Mouse (Mus musculus) limb, embryonic 12.5 days (tissue): ENCODE measurements around the gene Vsnl1. TPM values are rescaled to one million over a fixed set of nuclear protein-coding genes. Genes with fewer than 3 reads are reported as not detected.

ENCODE experiments used
- ATAC-seq: fragments of 200-750 bp; cut with Nextera tagmentation; 2 replicates; pipeline ENCODE4 v1.8.0; 2017; ENCODE audit warnings: low read depth, moderate TSS enrichment; ENCODE audit not compliant: insufficient number of reproducible peaks, insufficient read depth, low FRiP score, low TSS enrichment
- H3K27ac ChIP-seq: fragments of 300-500 bp; sonication (generic); 2 replicates; pipeline ENCODE4 v1.5.1; 2016; ENCODE audit warnings: mild to moderate bottlenecking, moderate library complexity
- H3K27me3 ChIP-seq: fragments of 300-500 bp; sonication (generic); 2 replicates; pipeline ENCODE4 v1.6.1; 2016; ENCODE audit warnings: mild to moderate bottlenecking, moderate library complexity
- H3K36me3 ChIP-seq: fragments of 300-500 bp; sonication (generic); 2 replicates; pipeline ENCODE4 v1.6.1; 2016; ENCODE audit warnings: mild to moderate bottlenecking, moderate library complexity
- H3K4me1 ChIP-seq: fragments of 300-500 bp; sonication (generic); replicated peaks from 2 replicates; pipeline ENCODE4 v1.6.1; 2016
- H3K4me2 ChIP-seq: fragments of 300-500 bp; sonication (generic); 2 replicates; pipeline ENCODE4 v1.6.1; 2016; ENCODE audit warnings: mild to moderate bottlenecking, moderate library complexity
- H3K4me3 ChIP-seq: fragments of 300-500 bp; sonication (generic); replicated peaks from 2 replicates; pipeline ENCODE4 v1.5.1; 2016; ENCODE audit warnings: mild to moderate bottlenecking
- H3K9ac ChIP-seq: fragments of 300-500 bp; sonication (generic); replicated peaks from 2 replicates; pipeline ENCODE4 v1.6.1; 2016; ENCODE audit warnings: mild to moderate bottlenecking, moderate library complexity
- H3K9me3 ChIP-seq: fragments of 300-500 bp; sonication (generic); 2 replicates; pipeline ENCODE4 v1.6.1; 2016; ENCODE audit warnings: mild to moderate bottlenecking, moderate library complexity
- WGBS: fragments of 180-500 bp; shearing (Covaris S2); methylation state at CpG from one replicate; pipeline ENCODE4 v1.1.7; 2016; 5-methylcytosine and 5-hydroxymethylcytosine counted together
- polyA plus RNA-seq: library from polyadenylated mRNA; unstranded; fragments of >200 nt; fragmentation: Nextera tagmentation; extraction: Ambion mirVana; gene quantifications from 2 replicates; pipeline ENCODE4 v1.2.1, GENCODE M21; 2016

The Vsnl1 gene
- polyA plus RNA-seq, result 0.53 and 1.0 TPM in 2 replicates

DNA sequence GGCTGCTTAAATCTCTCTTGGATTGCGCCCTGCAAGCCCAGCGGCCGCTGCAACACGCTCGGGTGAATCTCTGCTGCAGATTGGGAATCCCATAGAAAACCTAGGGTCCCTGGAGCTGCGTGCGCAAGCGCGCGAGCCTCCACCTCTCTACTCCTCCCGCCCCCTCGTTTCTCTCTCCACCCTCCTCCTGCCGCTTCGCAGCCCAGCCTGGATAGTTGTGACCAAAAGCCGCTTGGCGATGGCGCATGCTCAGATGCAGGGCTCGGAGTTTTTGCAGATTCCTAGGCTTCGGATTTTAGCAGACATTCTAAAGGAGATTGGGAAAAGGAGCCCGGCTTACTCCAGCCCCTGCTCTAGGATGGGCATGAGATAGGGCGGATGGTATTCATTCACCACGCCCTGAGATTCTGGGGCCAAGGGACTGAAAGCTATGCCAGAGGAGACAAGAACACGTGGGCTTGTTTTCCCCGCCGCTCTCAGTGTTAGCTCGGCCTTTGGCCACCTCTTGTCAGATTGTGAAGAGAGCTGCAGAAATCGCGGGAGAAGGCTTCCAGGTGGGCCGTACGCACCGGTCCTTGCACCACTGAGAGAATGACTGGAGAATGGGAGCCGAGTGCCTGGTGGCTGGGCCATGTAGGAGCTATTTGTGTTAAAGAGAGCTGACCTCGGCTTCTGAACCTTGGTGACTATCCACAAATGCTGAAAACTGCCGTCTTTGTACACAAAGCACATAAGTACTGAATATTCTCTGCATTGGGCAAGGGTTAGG is at the start of gene Vsnl1:
Gene Vsnl1 (minus strand): TSS at position 117 of the 769 bp plus-strand sequence.
- Histone ChIP-seq H3K27me3 (peaks cover 43% of the 10 kb centered on the region), H3K36me3 (no peaks in the 10 kb centered on the region), H3K4me3 (peak within 1 kb of the TSS; percentile 43), H3K4me2 (peak within 1 kb of the TSS; percentile 71), H3K27ac (no peak within 1 kb of the TSS), H3K9ac (peak within 1 kb of the TSS; percentile 37; the same call in 1 of the 2 replicates), H3K9me3 (no peaks in the 10 kb centered on the region), H3K4me1 (peaks cover 8% of the 10 kb centered on the region; the same call in 1 of the 2 replicates)
- ATAC-seq, result peak; percentile 88
- 4% methylated on average over 34 of the region's 34 CpGs for WGBS

DNA sequence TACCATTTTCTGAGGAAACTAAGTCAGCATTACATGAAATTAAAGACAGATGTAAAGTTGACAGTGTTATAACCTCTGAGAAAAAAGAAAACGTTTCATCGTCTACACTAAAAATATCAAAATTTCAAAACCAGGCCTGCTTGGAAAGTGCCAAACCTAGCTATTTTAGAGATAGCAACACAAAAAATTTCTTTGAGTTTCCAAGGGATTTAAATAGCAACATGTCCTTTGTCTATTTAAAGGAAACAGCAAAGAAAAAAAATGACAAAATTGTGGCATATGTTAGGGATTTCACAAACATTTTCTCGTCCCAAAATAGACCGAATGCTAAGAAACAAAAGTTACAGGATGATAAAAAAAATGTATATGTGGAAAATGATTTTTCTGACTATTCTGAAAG is 20.2 kb upstream of the Vsnl1 start:
- no peak overlapping the region for H3K27ac ChIP-seq
- H3K27me3 ChIP-seq, result peaks cover 12% of the 10 kb centered on the region
- peak overlapping the region; percentile 83 for H3K4me2 ChIP-seq
- H3K4me1 ChIP-seq, result no peaks in the 10 kb centered on the region
- no peak for ATAC-seq
- H3K36me3 ChIP-seq, result no peaks in the 10 kb centered on the region
- 75% methylated on average over 4 of the region's 4 CpGs for WGBS
- peak overlapping the region; percentile 62 for H3K4me3 ChIP-seq
- H3K9ac ChIP-seq, result no peak overlapping the region
- H3K9me3 ChIP-seq, result no peaks in the 10 kb centered on the region

DNA sequence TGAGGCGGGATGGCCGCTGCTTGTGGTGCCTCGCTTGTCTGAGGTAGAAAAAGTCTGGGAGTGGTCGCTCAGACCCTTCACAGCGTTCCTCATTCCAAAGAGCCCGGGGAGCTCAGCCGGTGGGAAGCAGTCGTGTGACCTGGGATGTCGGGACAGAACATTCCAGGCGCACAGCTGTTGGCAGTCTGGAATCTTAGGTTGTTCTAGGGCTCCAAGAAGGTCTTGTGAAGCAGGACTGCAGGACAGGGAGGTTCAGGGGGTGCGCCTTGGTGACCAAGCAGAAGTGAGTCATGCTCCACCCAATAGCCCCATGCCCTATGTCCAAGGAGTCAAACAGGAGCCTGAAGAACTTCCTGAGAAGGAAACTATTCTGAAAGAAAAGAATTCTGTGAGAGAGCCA is 19.8 kb upstream of the Vsnl1 start:
- H3K9ac ChIP-seq, result peak overlapping the region; percentile 64
- H3K27ac ChIP-seq, result no peak overlapping the region
- ATAC-seq, result peak; percentile 73; the same call in 1 of the 2 replicates
- H3K4me1 ChIP-seq, result no peaks in the 10 kb centered on the region
- peak overlapping the region; percentile 83 for H3K4me2 ChIP-seq
- H3K9me3 ChIP-seq, result no peaks in the 10 kb centered on the region
- no peaks in the 10 kb centered on the region for H3K36me3 ChIP-seq
- peaks cover 12% of the 10 kb centered on the region for H3K27me3 ChIP-seq
- H3K4me3 ChIP-seq, result peak overlapping the region; percentile 62
- 5% methylated on average over 11 of the region's 11 CpGs for WGBS

DNA sequence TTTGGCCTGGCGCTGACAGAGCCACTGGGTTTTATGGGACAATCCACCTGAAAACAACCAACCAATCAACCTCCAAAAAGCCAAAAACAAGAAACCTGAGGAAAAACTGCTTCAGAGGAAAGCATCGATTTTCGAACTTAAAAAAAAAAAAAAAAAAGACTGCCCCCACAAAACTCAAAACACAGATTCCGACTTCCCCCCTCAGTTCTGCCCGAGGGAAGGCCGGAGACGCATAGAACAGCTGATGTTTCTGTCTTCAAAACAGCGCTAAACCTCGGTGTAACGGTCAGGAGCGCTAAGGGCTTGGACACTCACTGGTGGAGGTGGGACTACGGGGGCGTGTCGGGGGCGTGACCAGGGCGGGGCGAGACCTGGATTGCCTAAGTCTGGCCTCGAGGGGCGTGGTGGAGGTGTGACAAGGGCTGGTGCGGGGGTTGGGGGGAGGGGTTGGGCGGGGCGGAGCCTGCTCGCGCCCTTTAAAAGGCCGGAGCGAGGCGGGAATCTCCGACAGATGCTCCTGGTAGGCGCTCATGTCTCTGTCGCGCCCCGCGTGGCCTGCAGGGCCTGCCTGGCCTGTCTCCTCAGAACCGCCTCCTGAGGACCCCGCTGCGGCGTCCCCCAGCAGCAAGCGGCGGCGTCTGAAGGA is 19.3 kb upstream of the Vsnl1 start, which contains the start of gene Rad51ap2:
Gene Rad51ap2 (plus strand): TSS at position 531 of the 646 bp plus-strand sequence.
- peaks cover 12% of the 10 kb centered on the region for H3K27me3 ChIP-seq
- peak within 1 kb of the TSS; percentile 64 for H3K9ac ChIP-seq
- no peak within 1 kb of the TSS for H3K27ac ChIP-seq
- peak within 1 kb of the TSS; percentile 62 for H3K4me3 ChIP-seq
- no peaks in the 10 kb centered on the region for H3K4me1 ChIP-seq
- peak; percentile 100 for ATAC-seq
- under 1% methylated on average over 40 of the region's 40 CpGs for WGBS
- H3K9me3 ChIP-seq, result no peaks in the 10 kb centered on the region
- H3K36me3 ChIP-seq, result no peaks in the 10 kb centered on the region
- H3K4me2 ChIP-seq, result peak within 1 kb of the TSS; percentile 83

DNA sequence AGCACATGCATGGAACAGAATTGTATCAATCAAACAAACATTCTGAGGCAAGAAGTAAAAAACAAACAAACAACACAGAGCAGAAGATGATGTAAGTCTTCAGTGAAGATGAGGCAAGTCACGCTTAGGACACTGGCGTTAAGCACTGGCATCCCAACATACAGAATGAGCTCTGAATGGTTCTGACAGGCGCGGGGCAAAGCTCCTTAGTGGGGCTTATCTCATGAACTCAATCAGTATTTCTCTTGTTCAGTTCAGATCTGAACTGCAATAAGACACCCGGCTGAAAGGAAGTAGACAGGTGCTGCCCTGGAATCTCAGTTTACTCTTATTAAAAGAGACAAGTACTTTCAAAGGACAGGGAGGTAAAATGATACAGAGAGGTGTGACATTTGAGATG is 17.7 kb upstream of the Vsnl1 start:
- Histone ChIP-seq H3K27ac (no peak overlapping the region), H3K27me3 (peaks cover 12% of the 10 kb centered on the region), H3K36me3 (no peaks in the 10 kb centered on the region), H3K9me3 (no peaks in the 10 kb centered on the region), H3K4me2 (no peak overlapping the region), H3K4me3 (no peak overlapping the region), H3K4me1 (no peaks in the 10 kb centered on the region), H3K9ac (no peak overlapping the region)
- 73% methylated on average over 5 of the region's 5 CpGs for WGBS
- no peak for ATAC-seq

DNA sequence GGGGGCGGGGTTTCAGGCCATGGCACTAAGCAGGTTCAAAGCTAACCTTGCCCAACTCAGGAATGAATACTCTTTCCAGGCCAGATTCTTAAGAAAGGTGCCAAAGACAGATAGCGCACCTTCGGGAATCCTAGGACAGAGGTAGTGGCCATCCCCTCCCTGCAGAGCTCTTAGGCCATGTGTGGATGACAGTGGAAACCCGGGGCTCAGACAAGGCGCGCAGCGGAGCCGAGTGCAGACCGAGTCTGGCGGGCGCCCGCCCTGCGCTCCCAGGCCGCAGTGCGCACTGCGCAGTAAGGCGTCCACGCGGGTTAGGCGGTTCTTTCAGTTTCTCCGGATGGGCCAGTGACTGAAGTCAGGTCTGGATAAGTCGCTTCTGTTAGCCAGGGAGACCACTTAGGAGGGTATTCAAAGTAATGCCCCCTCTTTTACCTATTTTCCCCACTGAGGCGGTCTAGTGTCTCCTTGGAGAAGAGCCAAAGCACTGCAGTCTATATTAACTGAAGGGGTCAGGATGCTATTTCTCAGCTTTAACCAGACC is 1.6 kb upstream of the Vsnl1 start:
- Histone ChIP-seq H3K9me3 (no peaks in the 10 kb centered on the region), H3K4me1 (peaks cover 8% of the 10 kb centered on the region; the same call in 1 of the 2 replicates), H3K27me3 (peaks cover 43% of the 10 kb centered on the region), H3K36me3 (no peaks in the 10 kb centered on the region), H3K4me3 (peak overlapping the region; percentile 43), H3K4me2 (peak overlapping the region; percentile 71), H3K9ac (no peak overlapping the region), H3K27ac (no peak overlapping the region)
- 24% methylated on average over 23 of the region's 23 CpGs for WGBS
- ATAC-seq, result 0 out of 2 replicates have a peak, but pooled peaks have one; percentile 10

DNA sequence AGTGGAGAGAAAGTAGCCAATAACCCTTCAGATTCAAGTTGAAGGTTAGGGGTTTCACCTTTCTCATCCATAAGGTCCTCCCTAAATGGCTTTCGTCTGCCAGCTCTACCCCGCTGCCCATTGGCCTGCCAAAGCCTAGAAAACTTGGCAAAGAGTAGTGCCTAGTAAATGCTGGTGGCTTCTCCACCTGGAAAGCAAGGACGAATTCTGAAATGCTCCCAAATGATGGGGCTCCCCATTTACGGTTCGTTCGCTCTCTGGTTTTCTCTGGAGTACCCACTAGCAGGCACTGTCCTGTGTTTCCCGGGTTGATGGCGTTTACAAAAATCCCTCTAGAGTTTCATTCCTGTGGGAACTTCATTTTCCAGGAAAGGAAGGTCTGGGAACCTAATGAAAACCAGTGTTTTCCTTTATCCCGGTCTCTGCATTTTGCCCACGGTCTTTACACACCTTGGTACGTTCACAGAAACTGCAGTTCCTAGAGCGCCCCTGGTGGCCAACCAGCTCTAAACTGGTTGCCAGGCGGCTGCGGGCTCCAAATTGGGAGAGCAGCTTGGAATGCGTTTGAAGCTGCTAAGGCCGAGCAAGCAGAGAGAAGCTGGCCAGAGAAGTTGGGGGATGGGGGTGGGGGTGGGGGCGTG is 973 bp upstream of the Vsnl1 start:
- Histone ChIP-seq H3K4me2 (peak overlapping the region; percentile 71), H3K9ac (no peak overlapping the region), H3K36me3 (no peaks in the 10 kb centered on the region), H3K4me3 (peak overlapping the region; percentile 43), H3K27me3 (peaks cover 43% of the 10 kb centered on the region), H3K4me1 (peaks cover 8% of the 10 kb centered on the region; the same call in 1 of the 2 replicates), H3K9me3 (no peaks in the 10 kb centered on the region), H3K27ac (no peak overlapping the region)
- WGBS, result 18% methylated on average over 17 of the region's 17 CpGs
- peak; percentile 63; the same call in 1 of the 2 replicates for ATAC-seq

DNA sequence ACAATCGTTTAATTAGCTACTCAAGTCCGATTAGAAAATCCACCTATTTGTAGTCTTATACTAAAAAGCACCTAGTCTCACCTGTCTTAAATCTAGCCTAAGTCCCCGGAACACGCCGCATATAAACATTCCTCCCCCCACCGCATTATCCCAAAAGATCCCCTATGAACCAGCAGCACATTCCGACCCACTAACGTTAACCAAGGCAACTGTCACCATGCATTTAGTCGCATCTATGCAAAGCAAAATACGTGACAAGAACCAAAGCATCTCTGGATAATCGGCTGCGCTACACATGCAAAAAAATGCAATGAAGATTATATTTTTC is 426 bp downstream of the Vsnl1 start:
- Histone ChIP-seq H3K4me2 (peak overlapping the region; percentile 71), H3K4me1 (peaks cover 8% of the 10 kb centered on the region; the same call in 1 of the 2 replicates), H3K9ac (peak overlapping the region; percentile 37; the same call in 1 of the 2 replicates), H3K27ac (no peak overlapping the region), H3K36me3 (no peaks in the 10 kb centered on the region), H3K27me3 (peaks cover 43% of the 10 kb centered on the region), H3K9me3 (no peaks in the 10 kb centered on the region), H3K4me3 (peak overlapping the region; percentile 43)
- 6% methylated on average over 12 of the region's 12 CpGs for WGBS
- ATAC-seq, result no peak

DNA sequence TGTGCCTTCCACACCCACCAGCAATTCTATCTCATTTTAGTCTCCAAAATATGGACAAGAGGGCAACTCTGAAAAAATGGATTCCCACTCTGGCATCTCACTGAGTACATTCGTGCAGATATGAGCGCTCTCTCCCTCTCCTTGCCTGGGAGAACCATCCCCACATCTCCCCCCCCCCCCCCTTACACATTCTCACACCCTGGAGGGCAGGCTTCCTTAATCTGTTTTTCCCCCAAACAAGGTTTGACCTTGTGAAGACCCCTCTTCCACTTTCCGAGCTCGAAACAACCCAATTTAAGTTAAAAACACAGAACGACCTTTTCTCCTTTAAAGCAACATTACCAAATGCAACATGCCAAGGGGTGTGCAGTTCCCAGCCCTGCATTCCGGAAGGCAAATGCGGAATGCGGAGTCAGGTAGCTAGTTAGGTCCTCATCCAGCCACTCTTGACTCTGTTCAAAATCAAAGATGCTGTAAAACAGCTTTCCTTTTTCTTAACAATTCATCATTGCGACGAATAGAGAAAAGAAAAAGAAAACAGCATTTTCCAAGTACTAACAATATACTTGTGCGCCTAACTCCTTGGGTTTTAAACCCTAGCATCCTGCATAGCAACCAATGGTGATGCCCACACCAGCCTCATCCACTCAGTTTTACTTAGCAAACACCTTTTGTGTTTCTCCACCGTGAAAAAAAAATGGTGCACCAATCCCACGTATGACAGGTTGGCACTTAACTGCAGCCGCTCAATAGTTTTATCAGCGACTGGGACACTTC is 979 bp downstream of the Vsnl1 start:
- WGBS, result 12% methylated on average over 15 of the region's 15 CpGs
- ATAC-seq, result no peak
- H3K36me3 ChIP-seq, result no peaks in the 10 kb centered on the region
- H3K27me3 ChIP-seq, result peaks cover 43% of the 10 kb centered on the region
- H3K9ac ChIP-seq, result no peak overlapping the region
- H3K27ac ChIP-seq, result no peak overlapping the region
- H3K4me3 ChIP-seq, result peak overlapping the region; percentile 43
- H3K9me3 ChIP-seq, result no peaks in the 10 kb centered on the region
- H3K4me2 ChIP-seq, result peak overlapping the region; percentile 71
- H3K4me1 ChIP-seq, result peaks cover 8% of the 10 kb centered on the region; the same call in 1 of the 2 replicates

DNA sequence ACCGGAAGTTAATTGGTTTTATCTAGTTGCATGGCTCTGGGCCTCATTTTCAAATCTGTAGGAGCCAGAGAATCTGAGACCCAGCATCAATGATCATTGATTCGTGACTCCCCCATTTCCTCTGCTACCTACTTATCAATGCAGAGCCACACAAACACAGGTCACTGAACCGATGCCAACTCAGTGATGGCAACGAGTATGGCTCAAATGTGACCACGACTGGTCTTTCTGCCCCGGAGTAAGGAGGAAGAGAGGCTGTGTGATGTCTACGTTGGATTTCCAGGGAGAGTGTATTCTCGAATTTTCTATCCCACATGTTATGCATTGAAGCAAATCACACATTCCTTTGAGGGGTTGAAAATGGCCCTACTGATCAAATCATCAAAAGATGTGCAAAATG is 2.0 kb downstream of the Vsnl1 start:
- no peak for ATAC-seq
- 82% methylated on average over 8 of the region's 8 CpGs for WGBS
- Histone ChIP-seq H3K27ac (no peak overlapping the region), H3K4me2 (no peak overlapping the region), H3K27me3 (peaks cover 43% of the 10 kb centered on the region), H3K9me3 (no peaks in the 10 kb centered on the region), H3K4me3 (no peak overlapping the region), H3K36me3 (no peaks in the 10 kb centered on the region), H3K9ac (no peak overlapping the region), H3K4me1 (peaks cover 8% of the 10 kb centered on the region; the same call in 1 of the 2 replicates)
